Mouse (Mus musculus) left cerebral cortex, adult 2 months (tissue): Measurements from ENCODE around the gene Scfd2. TPM values are rescaled to one million over a fixed set of nuclear protein-coding genes. Genes with fewer than 3 reads are reported as not detected.
A peak's percentile ranks its signal among the peaks of the same experiment; 100 is the strongest.

Source experiments
- DNase-seq, 2 experiments: peaks; one replicate each; pipeline ENCODE4 v3.0.0; 2021 to 2022; ENCODE audit warnings: low spot score in 2 of 2, mixed read lengths in 1 of 2; ENCODE audit errors: extremely low spot score in 1 of 2
- H3K27ac ChIP-seq: fragments of 200-600 bp; 2 replicates; pipeline ENCODE4 v1.8.1; 2022
- H3K4me3 ChIP-seq: fragments of 200-600 bp; 2 replicates; pipeline ENCODE4 v1.8.1; 2022
- CTCF ChIP-seq: fragments of 200-600 bp; IDR thresholded peaks from 2 replicates; pipeline ENCODE4 v1.8.1; 2022; ENCODE audit warnings: antibody characterized with exemption, mild to moderate bottlenecking, moderate library complexity
- intact Hi-C: fragments of 180-260 bp; cut with DNase I; formaldehyde crosslinking; loops from one replicate; pipeline ENCODE4 v1.15.1; 2025
- long read RNA-seq, 2 experiments: library from polyadenylated mRNA; stranded (forward); transcript quantifications; one replicate each; pipeline ENCODE4 v2.0.0; 2021; ENCODE audit warnings: borderline mapping rate in 2 of 2
- total RNA-seq, 2 experiments: library from RNA; stranded (reverse); gene quantifications; 2 replicates each; pipeline ENCODE4 v1.2.3; 2021

Gene Scfd2
- 10 to 100 TPM; 28.4 to 30.5 TPM for total RNA-seq
- long read RNA-seq, experiment 1, transcript Scfd2-201 (9 exons, 3,672 nt) = major isoform, 10 of 16 reads
- long read RNA-seq, experiment 1, partial matches to known transcripts = 1 of 16 reads
- long read RNA-seq, experiment 1, other reads (novel, unspliced or antisense) = 5 of 16 reads
- long read RNA-seq, experiment 2, transcript Scfd2-201 (9 exons, 3,672 nt) = major isoform, 11 of 12 reads
- long read RNA-seq, experiment 2, partial matches to known transcripts = 1 of 12 reads
- long read RNA-seq, experiment 2, other reads (novel, unspliced or antisense) = 0 of 12 reads

- intact Hi-C loops = no loop called here
- TF ChIP-seq CTCF = no peak
- DNase-seq = peak; percentile 96 to 99
- Histone ChIP-seq H3K4me3 (peak within 1 kb of the TSS; percentile 93), H3K27ac (peak within 1 kb of the TSS; percentile 86)
Measured at GRCm38 (mm10) chr5:74531630-74532280, at the start of gene Scfd2. Gene Scfd2, minus strand, starts transcription at chr5:74531759.

DNA sequence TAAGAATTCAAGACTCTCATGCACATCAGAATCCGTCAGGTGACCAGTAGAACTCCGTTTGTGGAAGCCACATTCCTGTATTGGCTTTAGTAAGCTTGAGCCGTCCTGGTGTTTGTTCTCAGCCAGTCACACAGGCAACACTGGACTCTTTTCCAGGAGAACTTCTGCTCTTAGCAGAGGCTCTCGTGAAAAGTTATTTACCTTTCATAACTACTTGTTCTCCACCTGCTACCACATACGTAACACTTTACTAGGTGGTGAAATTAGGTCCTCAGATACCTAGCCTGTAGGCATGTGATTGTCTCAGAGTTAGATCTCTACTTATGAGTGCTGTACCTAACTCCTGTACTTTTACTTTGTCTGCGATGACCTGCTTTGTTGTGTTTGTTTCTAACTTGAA lies 40.2 kb upstream of the Scfd2 start:
- TF ChIP-seq CTCF = no peak
- intact Hi-C loops = no loop called here
- Histone ChIP-seq H3K27ac (no peak overlapping the region), H3K4me3 (no peak overlapping the region)
- DNase-seq = no peak

DNA sequence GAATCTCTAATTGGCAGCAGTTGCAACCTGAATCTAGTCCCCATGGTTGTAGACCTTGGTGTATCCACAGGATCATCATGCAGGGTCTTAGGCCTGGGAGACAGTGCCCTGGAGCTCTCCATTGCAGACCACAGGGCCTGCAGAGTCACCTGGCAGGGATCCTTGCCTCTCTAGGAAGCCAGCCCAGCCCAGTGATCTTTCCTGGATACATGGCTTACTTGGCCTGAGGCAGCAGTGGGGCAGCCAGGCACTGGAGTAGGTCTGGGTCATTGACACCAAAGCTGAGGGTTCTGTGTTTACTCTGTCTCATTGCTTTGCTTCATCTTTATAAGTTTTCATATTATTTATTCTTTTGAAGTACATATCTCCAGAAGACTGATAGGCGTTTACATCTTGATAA lies 29.6 kb upstream of the Scfd2 start:
- TF ChIP-seq CTCF = no peak
- Histone ChIP-seq H3K4me3 (no peak overlapping the region), H3K27ac (no peak overlapping the region)
- intact Hi-C loops = no loop called here
- no peak for DNase-seq

- DNase-seq = no peak
- no peak for TF ChIP-seq CTCF
- no peak overlapping the region for H3K27ac ChIP-seq
- H3K4me3 ChIP-seq = no peak overlapping the region
- intact Hi-C loops = no loop called here
Measured at GRCm38 (mm10) chr5:74549566-74549965, 18.0 kb upstream of the Scfd2 start.

DNA sequence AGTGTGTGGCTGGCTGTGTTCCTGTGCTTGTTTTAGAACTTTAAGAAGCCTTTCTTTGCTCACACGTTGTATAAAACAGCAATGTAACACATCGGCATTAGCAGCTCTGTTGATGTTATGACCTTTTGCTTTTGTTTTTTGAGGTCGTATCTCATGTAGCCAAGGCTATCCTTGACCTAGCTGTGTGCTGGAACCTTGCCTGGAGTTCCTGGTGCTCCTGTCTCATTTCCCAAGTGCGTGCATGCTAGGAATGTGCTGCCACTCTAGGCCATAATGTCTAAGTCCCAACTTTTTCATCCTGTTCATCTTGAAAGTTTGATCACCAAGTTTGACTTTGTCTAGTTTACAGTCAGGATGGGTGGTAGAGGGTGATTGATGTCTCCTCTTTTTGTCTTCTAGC lies 14.0 kb upstream of the Scfd2 start:
- H3K27ac ChIP-seq = no peak overlapping the region
- no peak for DNase-seq
- no peak overlapping the region for H3K4me3 ChIP-seq
- intact Hi-C loops = no loop called here
- TF ChIP-seq CTCF = no peak

GRCm38 (mm10) chr5:74536180-74536947 lies 4.8 kb upstream of the Scfd2 start:
- TF ChIP-seq CTCF = no peak
- peak overlapping the region; percentile 70 for H3K4me3 ChIP-seq
- DNase-seq = no peak
- intact Hi-C loops = loop anchor here (5.0 kb wide), 2 partner anchors 224 to 621 kb away; no protein-coding TSS in a partner anchor
- peak overlapping the region; percentile 96 for H3K27ac ChIP-seq

- Histone ChIP-seq H3K27ac (peak within 1 kb of the TSS; percentile 96), H3K4me3 (peak within 1 kb of the TSS; percentile 70)
- peak; percentile 89 to 92 for DNase-seq
- TF ChIP-seq CTCF = no peak; the same call in 1 of the 2 replicates
- intact Hi-C loops = loop anchor here (5.0 kb wide), 2 partner anchors 223 to 622 kb away; no protein-coding TSS in a partner anchor
Measured at GRCm38 (mm10) chr5:74535240-74536021, 3.9 kb upstream of the Scfd2 start, which contains the start of gene Fip1l1. Gene Fip1l1, plus strand, starts transcription at chr5:74535449.

DNA sequence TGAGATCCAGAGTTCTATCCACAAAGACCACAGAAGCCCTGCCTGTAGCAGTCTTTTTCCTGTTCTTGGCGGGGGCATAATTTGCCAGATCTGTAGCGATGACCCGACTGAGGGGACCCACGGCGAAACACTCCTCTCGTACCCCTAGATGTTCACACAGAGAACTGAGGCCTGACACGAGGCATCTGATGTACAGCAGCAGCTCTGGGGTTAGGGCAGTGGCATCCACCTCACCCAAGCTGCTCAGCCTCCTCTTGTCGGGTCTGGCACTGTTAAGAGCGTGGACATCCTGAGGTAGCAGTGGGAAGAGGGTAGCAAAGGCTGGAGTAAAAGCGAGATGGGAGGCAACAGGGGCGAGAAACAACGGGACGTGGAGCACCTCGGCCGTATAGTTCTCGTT lies 774 bp downstream of the Scfd2 start:
- no peak for DNase-seq
- intact Hi-C loops = no loop called here
- H3K27ac ChIP-seq = no peak overlapping the region
- no peak for TF ChIP-seq CTCF
- H3K4me3 ChIP-seq = peak overlapping the region; percentile 93

- DNase-seq = no peak
- no peak overlapping the region for H3K4me3 ChIP-seq
- H3K27ac ChIP-seq = no peak overlapping the region
- TF ChIP-seq CTCF = no peak
- intact Hi-C loops = no loop called here
Measured at GRCm38 (mm10) chr5:74527025-74527424, 4.5 kb downstream of the Scfd2 start.

GRCm38 (mm10) chr5:74511686-74512085 lies 19.9 kb downstream of the Scfd2 start:
- no peak for DNase-seq

DNA sequence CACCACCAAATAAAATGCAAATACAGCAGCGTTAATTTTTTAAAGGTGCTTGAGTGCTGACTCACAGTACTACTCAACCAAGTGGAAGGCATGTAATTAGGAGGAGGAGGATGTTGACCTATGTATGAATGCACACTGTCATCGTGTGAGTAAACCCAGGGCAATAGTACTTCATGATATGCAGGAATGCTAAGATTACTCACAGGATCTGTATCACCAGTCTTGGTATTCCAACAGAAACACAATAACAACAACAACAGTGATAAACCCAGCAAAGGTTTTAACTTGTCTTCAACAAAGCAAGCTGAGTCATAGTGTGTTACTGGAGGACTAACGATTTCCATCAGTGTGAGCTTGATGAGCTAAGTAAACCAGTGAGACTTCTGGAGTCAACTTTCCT lies 38.9 kb downstream of the Scfd2 start:
- intact Hi-C loops = no loop called here
- TF ChIP-seq CTCF = no peak
- no peak for DNase-seq
- no peak overlapping the region for H3K4me3 ChIP-seq
- H3K27ac ChIP-seq = no peak overlapping the region

More at GRCm38 (mm10) chr5:74511686-74512085, 19.9 kb downstream of the Scfd2 start:
- H3K27ac ChIP-seq = no peak overlapping the region
- intact Hi-C loops = no loop called here
- no peak for TF ChIP-seq CTCF
- H3K4me3 ChIP-seq = no peak overlapping the region
